Mouse (Mus musculus): ENCODE measurements at regions not wholly inside any gene's neighbourhood (a gene's known extent, or its start where the extent isn't known, plus 50 kb on each side); places are given as distances from the start of the nearest gene placed in this dataset.
A peak's percentile ranks its signal among the peaks of the same experiment; 100 is the strongest.

GRCm38 (mm10) chr4:105327711-105328471 lies 170.7 kb downstream of the Plpp3 start:
- no peak for DNase-seq

- DNase-seq = no peak
These were observed 171.6 kb downstream of the Plpp3 start for GRCm38 (mm10) chr4:105328776-105329175.

GRCm38 (mm10) chr4:105332081-105332480 lies 174.9 kb downstream of the Plpp3 start:
- DNase-seq = no peak

GRCm38 (mm10) chr4:105335872-105336271 lies 178.7 kb downstream of the Plpp3 start:
- DNase-seq = no peak

DNA sequence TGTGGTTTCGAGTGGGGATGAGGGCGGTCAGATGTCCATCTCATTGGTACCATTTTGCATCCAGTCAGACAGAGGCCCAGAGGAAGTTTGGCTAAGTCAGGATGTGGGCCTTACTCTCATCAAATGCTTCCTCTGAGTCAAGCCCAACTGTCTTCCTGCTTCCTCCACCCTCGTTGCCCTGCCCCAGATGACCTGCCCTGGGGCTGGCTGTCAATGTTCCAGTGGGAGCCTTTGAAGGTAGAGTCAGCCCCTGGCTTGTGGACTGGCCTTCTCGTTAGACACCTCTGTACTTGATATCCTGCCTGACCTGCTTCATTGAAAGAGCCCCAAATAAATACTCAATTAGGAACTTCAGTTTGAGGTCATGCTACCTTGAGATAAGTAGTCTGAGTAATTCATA lies 179.4 kb downstream of the Plpp3 start:
- DNase-seq = no peak

- no peak for DNase-seq
These were observed 181.0 kb downstream of the Plpp3 start for GRCm38 (mm10) chr4:105338131-105338530.

- DNase-seq = peak; percentile 18
These were observed 181.7 kb downstream of the Plpp3 start for GRCm38 (mm10) chr4:105338861-105339260.

GRCm38 (mm10) chr4:105341274-105341673 lies 184.1 kb downstream of the Plpp3 start:
- DNase-seq = no peak

- DNase-seq = no peak
These were observed 189.7 kb downstream of the Plpp3 start for GRCm38 (mm10) chr4:105346846-105347245.

GRCm38 (mm10) chr4:105347911-105348310 lies 190.8 kb downstream of the Plpp3 start:
- no peak for DNase-seq

GRCm38 (mm10) chr4:105349316-105350207 lies 192.4 kb downstream of the Plpp3 start:
- no peak for DNase-seq

- DNase-seq = no peak
These were observed 195.2 kb downstream of the Plpp3 start for GRCm38 (mm10) chr4:105352342-105352741.

DNA sequence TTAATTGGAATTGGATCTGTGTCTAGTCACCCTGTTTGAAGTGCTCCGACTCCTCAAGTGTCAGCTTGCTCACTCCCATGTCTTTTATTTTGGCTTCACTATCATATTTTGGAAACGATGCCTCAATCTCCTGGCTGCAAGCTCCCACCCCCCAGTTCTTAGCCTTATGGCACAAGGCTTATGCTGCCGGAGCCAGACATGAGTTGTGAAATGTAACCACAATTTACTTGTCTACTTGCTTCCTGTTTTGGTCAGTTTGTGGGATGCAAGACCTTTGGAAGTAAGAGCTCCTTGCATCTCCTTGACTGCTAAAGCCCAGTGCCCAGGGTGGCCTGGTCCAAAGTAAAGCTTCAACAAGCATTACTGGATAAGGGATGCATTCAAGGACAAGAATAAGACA lies 195.8 kb downstream of the Plpp3 start:
- DNase-seq = no peak

GRCm38 (mm10) chr4:105354097-105354496 lies 196.9 kb downstream of the Plpp3 start:
- DNase-seq = no peak

DNA sequence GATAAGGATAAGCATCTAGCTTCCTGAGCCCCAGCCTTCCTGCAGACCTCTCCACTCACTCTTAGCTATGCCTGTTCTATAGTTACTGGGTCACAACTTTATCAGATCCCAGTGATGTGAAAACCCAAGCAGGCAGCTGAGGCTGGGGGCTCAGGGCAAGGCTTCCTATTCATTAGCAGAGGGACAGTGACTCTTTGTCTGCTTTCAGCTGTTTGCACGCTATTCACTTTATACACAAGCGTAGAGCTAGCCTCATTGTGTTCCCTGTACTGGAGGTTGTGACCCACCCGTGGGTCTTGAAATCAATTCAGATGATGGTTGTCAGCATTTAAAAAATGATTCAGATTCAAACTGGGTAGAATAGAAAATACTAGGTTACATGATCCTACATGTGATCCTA lies 199.5 kb downstream of the Plpp3 start:
- no peak for DNase-seq

- DNase-seq = no peak
These were observed 201.6 kb downstream of the Plpp3 start for GRCm38 (mm10) chr4:105358725-105359124.

- no peak for DNase-seq
These were observed 207.3 kb downstream of the Plpp3 start for GRCm38 (mm10) chr4:105364496-105364895.

GRCm38 (mm10) chr4:105365076-105365475 lies 207.9 kb downstream of the Plpp3 start:
- DNase-seq = no peak

- no peak for DNase-seq
These were observed 219.4 kb downstream of the Plpp3 start for GRCm38 (mm10) chr4:105376591-105376990.

DNA sequence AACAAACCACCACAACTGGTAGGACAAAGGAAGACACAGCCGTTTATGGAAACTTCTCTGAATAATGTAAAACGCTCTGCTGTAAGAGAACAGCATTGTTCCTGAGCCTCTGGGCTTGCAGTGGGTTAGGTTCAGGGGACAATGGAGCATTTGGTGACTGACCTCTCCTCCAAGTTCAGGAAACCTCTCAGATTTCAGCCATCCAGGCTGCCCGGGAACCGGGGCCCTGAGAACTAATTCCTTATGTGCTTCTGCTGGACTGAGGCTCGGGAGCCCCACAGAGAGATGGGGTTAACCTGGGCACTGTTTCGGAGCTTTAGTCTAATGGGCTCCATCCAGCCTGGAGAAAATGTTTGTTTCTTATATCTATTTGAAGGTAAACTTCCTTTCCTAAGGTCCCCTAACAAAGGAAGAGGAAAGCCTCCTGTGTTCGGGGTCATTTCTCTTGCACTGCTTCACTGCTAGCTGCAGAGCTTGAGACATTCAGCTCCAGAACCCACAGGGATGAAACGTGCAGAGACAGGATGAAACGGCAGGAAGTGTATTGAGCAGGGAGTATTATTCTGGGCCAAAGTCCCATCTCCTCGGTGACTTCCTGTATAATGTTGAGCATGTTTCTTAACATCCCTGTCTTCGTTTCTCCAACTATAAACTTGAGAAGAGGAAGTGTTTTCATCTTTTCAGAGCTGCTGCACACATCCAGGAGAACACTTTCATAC lies 220.5 kb downstream of the Plpp3 start:
- DNase-seq = no peak

- no peak for DNase-seq
These were observed 227.7 kb downstream of the Plpp3 start for GRCm38 (mm10) chr4:105384826-105385225.

DNA sequence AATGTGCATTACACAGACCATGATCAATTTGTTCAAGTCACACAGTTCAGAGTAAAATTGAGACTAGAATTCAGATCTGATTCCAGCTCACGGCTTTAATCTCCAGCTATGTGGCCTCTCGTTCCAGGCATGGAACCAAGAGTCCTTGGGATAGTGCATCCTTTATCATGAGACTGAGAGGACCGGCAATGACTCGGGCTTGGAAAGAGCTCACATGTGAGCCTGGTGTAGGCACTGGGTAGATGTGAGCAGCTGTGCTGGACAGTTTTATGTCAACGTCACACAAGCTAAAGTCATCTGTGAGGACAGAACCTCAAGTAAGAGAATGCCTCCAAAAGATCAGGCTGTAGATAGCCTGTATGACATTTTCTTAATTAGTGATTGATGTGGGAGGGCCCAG lies 228.3 kb downstream of the Plpp3 start:
- no peak for DNase-seq

DNA sequence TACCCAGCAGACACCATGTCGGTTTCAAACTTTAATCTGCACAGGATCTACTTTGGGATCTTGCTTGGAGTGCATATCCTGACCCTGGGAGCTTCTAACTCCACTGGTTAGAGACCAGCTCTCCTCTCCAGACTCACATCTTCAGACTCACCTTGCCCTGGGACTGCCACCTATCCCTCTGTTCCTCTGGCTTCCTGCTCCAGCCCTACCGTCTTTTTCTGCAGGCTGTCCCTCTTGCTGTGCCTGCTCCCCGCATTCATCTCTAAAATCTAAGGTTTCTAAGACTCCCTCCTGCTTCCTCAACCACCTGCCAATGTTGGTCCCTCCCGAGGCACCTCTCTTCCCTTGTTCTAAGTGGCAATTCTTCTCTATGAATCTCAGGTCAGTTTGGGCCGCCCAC lies 233.2 kb downstream of the Plpp3 start:
- DNase-seq = no peak

Data from right cerebral cortex, adult 18-20 months (tissue).